Mouse (Mus musculus) stomach, postnatal 0 days (tissue): ENCODE measurements around the gene Vdac1.

Experiments used
- CTCF ChIP-seq: IDR thresholded peaks from 2 replicates; pipeline ENCODE4 v1.5.1; 2016; ENCODE audit warnings: antibody characterized with exemption, low read depth, mild to moderate bottlenecking, moderate library complexity
- EP300 ChIP-seq: optimal IDR thresholded peaks from 2 replicates; pipeline ENCODE3; 2016; ENCODE audit warnings: antibody characterized with exemption

GRCm38 (mm10) chr11:52318445-52318844 lies 42.2 kb upstream of the Vdac1 start:
- TF ChIP-seq EP300, result no peak
- no peak for TF ChIP-seq CTCF
